ENCODE assay signal across 24 mouse cellular contexts in genomic region chr5:30574367-30574766, GRCm38 (mm10). TPM values are rescaled to one million over a fixed set of nuclear protein-coding genes. Genes with fewer than 3 reads are reported as not detected.
DNase-seq lines count a peak whose midpoint lies in the region; ATAC-seq lines count a peak whose summit lies in the region.
"Had no signal": no experiment of that assay in that cellular context is flagged by ENCODE, and none has a peak within 500 bp of the region (broad histone marks: within the 10 kb centered on the region; RNA-seq: fewer than 3 reads in every experiment).

No protein-coding gene starts in this region.

- H3K4me3 ChIP-seq in heart, embryonic 10.5 days = no peak overlapping the region
- no peak overlapping the region for H3K4me3 ChIP-seq in heart, embryonic 16.5 days (ENCODE audit: low read length)
- H3K4me3 ChIP-seq in forebrain, embryonic 13.5 days = no peak overlapping the region
- H3K4me3 ChIP-seq: embryonic facial prominence, embryonic 15.5 days; forebrain, embryonic 12.5 days; hindbrain, embryonic 12.5 days; limb, embryonic 12.5 days; liver, embryonic 13.5 days; megakaryocyte, embryonic 14.5 days; midbrain, embryonic 15.5 days had no signal

- no peak overlapping the region for H3K9ac ChIP-seq in heart, embryonic 16.5 days (ENCODE audit: low read length)
- no peak overlapping the region for H3K9ac ChIP-seq in forebrain, embryonic 13.5 days
- H3K9ac ChIP-seq: embryonic facial prominence, embryonic 15.5 days; forebrain, embryonic 12.5 days; hindbrain, embryonic 12.5 days; limb, embryonic 12.5 days; liver, embryonic 13.5 days; midbrain, embryonic 15.5 days had no signal

- no peaks in the 10 kb centered on the region for H3K27me3 ChIP-seq in heart, embryonic 10.5 days (ENCODE audit: insufficient read depth, poor library complexity, severe bottlenecking)
- H3K27me3 ChIP-seq in heart, embryonic 16.5 days (ENCODE audit: control insufficient read depth, insufficient read depth, low read length) = no peaks in the 10 kb centered on the region
- H3K27me3 ChIP-seq in forebrain, embryonic 13.5 days = no peaks in the 10 kb centered on the region
- H3K27me3 ChIP-seq: embryonic facial prominence, embryonic 15.5 days; hindbrain, embryonic 12.5 days; limb, embryonic 12.5 days; midbrain, embryonic 15.5 days had no signal

- 73% methylated on average over 8 of the region's 8 CpGs for WGBS in heart, embryonic 10.5 days
- WGBS in heart, embryonic 16.5 days = 63% methylated on average over 8 of the region's 8 CpGs
- 93% methylated on average over 8 of the region's 8 CpGs for WGBS in forebrain, embryonic 13.5 days

- ATAC-seq in heart, embryonic 16.5 days (replicated peaks; ENCODE audit: extremely low read depth, insufficient read depth, low FRiP score) = peak; percentile 38
- no peak for ATAC-seq in forebrain, embryonic 13.5 days
- ATAC-seq: midbrain, embryonic 15.5 days; Patski had no signal

- DNase-seq in heart, embryonic 10.5 days (ENCODE audit: low spot score) = no peak
- no peak for DNase-seq in heart, postnatal 14 days
- peak; percentile 81 for DNase-seq in adrenal gland, adult 8-10 months
- DNase-seq in brain, adult 2 months (ENCODE audit: low read depth, low spot score) = peak; percentile 28
- no peak for DNase-seq in neural tube, embryonic 10.5 days (ENCODE audit: extremely low spot score, low spot score)
- DNase-seq: embryo, embryonic 11 days; gastrocnemius, postnatal 25 days; kidney, postnatal 10 days; liver, embryonic 13.5 days; spleen, adult 18-20 months had no signal

- peak overlapping the region; percentile 47; the same call in 1 of the 2 replicates for H3K27ac ChIP-seq in heart, embryonic 10.5 days
- H3K27ac ChIP-seq in heart, embryonic 16.5 days (ENCODE audit: low read length) = peak overlapping the region; percentile 68
- no peak overlapping the region for H3K27ac ChIP-seq in forebrain, embryonic 13.5 days
- H3K27ac ChIP-seq: embryonic facial prominence, embryonic 15.5 days; forebrain, embryonic 12.5 days; hindbrain, embryonic 12.5 days; limb, embryonic 12.5 days; liver, embryonic 13.5 days; midbrain, embryonic 15.5 days had no signal

- no peaks in the 10 kb centered on the region for H3K9me3 ChIP-seq in heart, embryonic 10.5 days
- H3K9me3 ChIP-seq in heart, embryonic 16.5 days (replicated peaks; ENCODE audit: control insufficient read depth, low read length) = 0 out of 2 replicates have a peak, but pooled peaks cover 3% of the 10 kb centered on the region
- H3K9me3 ChIP-seq in forebrain, embryonic 13.5 days (replicated peaks) = 0 out of 2 replicates have a peak, but pooled peaks cover 5% of the 10 kb centered on the region
- H3K9me3 ChIP-seq: embryonic facial prominence, embryonic 15.5 days; forebrain, embryonic 12.5 days; hindbrain, embryonic 12.5 days; liver, embryonic 13.5 days; midbrain, embryonic 15.5 days had no signal

- H3K36me3 ChIP-seq in heart, embryonic 10.5 days = no peaks in the 10 kb centered on the region
- no peaks in the 10 kb centered on the region for H3K36me3 ChIP-seq in heart, embryonic 16.5 days (ENCODE audit: control insufficient read depth, insufficient read depth)
- no peaks in the 10 kb centered on the region for H3K36me3 ChIP-seq in forebrain, embryonic 13.5 days (ENCODE audit: poor library complexity, severe bottlenecking)
- H3K36me3 ChIP-seq: embryonic facial prominence, embryonic 15.5 days; forebrain, embryonic 12.5 days; hindbrain, embryonic 12.5 days; limb, embryonic 12.5 days; liver, embryonic 13.5 days; midbrain, embryonic 15.5 days had no signal

- peaks cover 64% of the 10 kb centered on the region for H3K4me1 ChIP-seq in heart, embryonic 10.5 days
- peaks cover 32% of the 10 kb centered on the region for H3K4me1 ChIP-seq in heart, embryonic 16.5 days (ENCODE audit: control insufficient read depth, insufficient read depth, low read length)
- no peaks in the 10 kb centered on the region for H3K4me1 ChIP-seq in forebrain, embryonic 13.5 days
- H3K4me1 ChIP-seq: embryonic facial prominence, embryonic 15.5 days; forebrain, embryonic 12.5 days; hindbrain, embryonic 12.5 days; limb, embryonic 12.5 days; midbrain, embryonic 15.5 days had no signal

- intact Hi-C loops in heart, postnatal 14 days (cut with DNase I) = no loop called here

- no peak overlapping the region for H3K4me2 ChIP-seq in heart, embryonic 16.5 days (ENCODE audit: low read depth, low read length)
- no peak overlapping the region for H3K4me2 ChIP-seq in forebrain, embryonic 13.5 days
- H3K4me2 ChIP-seq: embryonic facial prominence, embryonic 15.5 days; forebrain, embryonic 12.5 days; hindbrain, embryonic 12.5 days; limb, embryonic 12.5 days; liver, embryonic 13.5 days; midbrain, embryonic 15.5 days had no signal

RNA-seq across cellular contexts. Expression of gene Kcnk3, which starts 13.6 kb away (rescaled TPM):
- 17.0 and 34.2 TPM in 2 replicates for polyA plus RNA-seq in heart, embryonic 10.5 days (2016; fragmentation: Nextera tagmentation; extraction: Ambion mirVana)
- 100 to 1,000 TPM; 181 to 186 TPM for total RNA-seq in heart, postnatal 14 days (2021)
- 1,000 to 10,000 TPM; 1,385 to 1,638 (median 1,575) TPM for total RNA-seq in adrenal gland, adult 8-10 months (2022)
- 15.3 and 19.2 TPM in 2 replicates for polyA plus RNA-seq in heart, embryonic 16.5 days (2015; fragmentation: Nextera tagmentation; extraction: Ambion mirVana)
- polyA plus RNA-seq in forebrain, embryonic 13.5 days (2015; fragmentation: Nextera tagmentation; extraction: Ambion mirVana) = 1.0 TPM in 2 replicates
- polyA plus RNA-seq: Patski had no signal

RNA-seq across cellular contexts. Expression of gene Cib4, which starts 28.7 kb away (rescaled TPM):
- polyA plus RNA-seq in heart, embryonic 10.5 days (2016; fragmentation: Nextera tagmentation; extraction: Ambion mirVana) = not detected in 2 replicates
- total RNA-seq in heart, postnatal 14 days (2021) = not detected
- total RNA-seq in adrenal gland, adult 8-10 months (2022) = 1 to 10 TPM; 1.9 to 6.7 (median 3.7) TPM
- not detected in 2 replicates for polyA plus RNA-seq in heart, embryonic 16.5 days (2015; fragmentation: Nextera tagmentation; extraction: Ambion mirVana)
- polyA plus RNA-seq in forebrain, embryonic 13.5 days (2015; fragmentation: Nextera tagmentation; extraction: Ambion mirVana) = not detected in 2 replicates
- total RNA-seq: gastrocnemius, postnatal 25 days; layer of hippocampus, adult 8-10 months; left cerebral cortex, adult 8-10 months had no signal
- polyA plus RNA-seq: forebrain, embryonic 12.5 days; hindbrain, embryonic 12.5 days; intestine, embryonic 14.5 days; limb, embryonic 12.5 days; liver, embryonic 13.5 days; lung, embryonic 16.5 days; midbrain, embryonic 15.5 days; Patski; stomach, embryonic 14.5 days had no signal

Comparison
In these comparisons a context has a peak if more than half of its experiments do, and no peak if none do; other contexts are left out.
1. DNase-seq: peak in adrenal gland, adult 8-10 months (single experiment) and brain, adult 2 months (single experiment); none in heart, embryonic 10.5 days (single experiment), heart, postnatal 14 days (0 of 2) and neural tube, embryonic 10.5 days (single experiment).